14 mouse cellular contexts compared by ENCODE assay signal in genomic region chr11:88613008-88613407, GRCm38 (mm10).
DNase-seq lines count a peak whose midpoint lies in the region; ATAC-seq and TF ChIP-seq lines count a peak whose summit lies in the region.
"Had no signal": no experiment of that assay in that cellular context is flagged by ENCODE, and none has a peak within 500 bp of the region (broad histone marks: within the 10 kb centered on the region; RNA-seq: fewer than 3 reads in every experiment).

No protein-coding gene starts in this region.

- ATAC-seq in heart, embryonic 16.5 days (replicated peaks; ENCODE audit: extremely low read depth, insufficient read depth, low FRiP score), result no peak
- ATAC-seq in liver, postnatal 0 days, result peak; percentile 33; the same call in 1 of the 2 replicates
- ATAC-seq in liver, embryonic 12.5 days, result no peak
- ATAC-seq in kidney, postnatal 0 days (replicated peaks; ENCODE audit: low FRiP score, low read depth), result peak; percentile 45; the same call in 1 of the 2 replicates
- no peak for ATAC-seq in megakaryocyte progenitor cell, adult 5-6 weeks (replicated peaks; ENCODE audit: poor library complexity)
- ATAC-seq: Patski had no signal

- no peak overlapping the region for H3K9ac ChIP-seq in heart, embryonic 16.5 days (ENCODE audit: low read length)
- H3K9ac ChIP-seq in liver, postnatal 0 days (replicated peaks), result no peak overlapping the region
- no peak overlapping the region for H3K9ac ChIP-seq in liver, embryonic 12.5 days
- no peak overlapping the region for H3K9ac ChIP-seq in kidney, postnatal 0 days (ENCODE audit: low read depth, low read length)
- H3K9ac ChIP-seq: liver, embryonic 14.5 days had no signal

- peaks cover 51% of the 10 kb centered on the region for H3K4me1 ChIP-seq in heart, embryonic 16.5 days (ENCODE audit: control insufficient read depth, insufficient read depth, low read length)
- H3K4me1 ChIP-seq in liver, postnatal 0 days (ENCODE audit: insufficient read depth), result peaks cover 51% of the 10 kb centered on the region
- peaks cover 61% of the 10 kb centered on the region for H3K4me1 ChIP-seq in liver, embryonic 12.5 days
- H3K4me1 ChIP-seq in kidney, postnatal 0 days (replicated peaks; ENCODE audit: insufficient read depth, low read length), result peaks cover 48% of the 10 kb centered on the region

- H3K27ac ChIP-seq in heart, embryonic 16.5 days (ENCODE audit: low read length), result peak overlapping the region; percentile 78
- H3K27ac ChIP-seq in liver, postnatal 0 days (ENCODE audit: low read depth), result peak overlapping the region; percentile 78; the same call in 1 of the 2 replicates
- H3K27ac ChIP-seq in liver, embryonic 12.5 days, result no peak overlapping the region
- peak overlapping the region; percentile 81 for H3K27ac ChIP-seq in kidney, postnatal 0 days
- H3K27ac ChIP-seq: liver, embryonic 14.5 days had no signal

- H3K36me3 ChIP-seq in heart, embryonic 16.5 days (ENCODE audit: control insufficient read depth, insufficient read depth), result no peaks in the 10 kb centered on the region
- H3K36me3 ChIP-seq in liver, postnatal 0 days (replicated peaks; ENCODE audit: insufficient read depth, low read length), result no peaks in the 10 kb centered on the region; the same call in 1 of the 2 replicates
- H3K36me3 ChIP-seq in liver, embryonic 12.5 days, result peaks cover 4% of the 10 kb centered on the region; the same call in 1 of the 2 replicates
- H3K36me3 ChIP-seq in kidney, postnatal 0 days (ENCODE audit: insufficient read depth, low read length), result no peaks in the 10 kb centered on the region

- H3K9me3 ChIP-seq in heart, embryonic 16.5 days (replicated peaks; ENCODE audit: control insufficient read depth, low read length), result no peaks in the 10 kb centered on the region
- H3K9me3 ChIP-seq in liver, postnatal 0 days (ENCODE audit: low read length), result no peaks in the 10 kb centered on the region
- no peaks in the 10 kb centered on the region for H3K9me3 ChIP-seq in liver, embryonic 12.5 days (replicated peaks)
- H3K9me3 ChIP-seq in kidney, postnatal 0 days (replicated peaks; ENCODE audit: low read length), result no peaks in the 10 kb centered on the region

- no peaks in the 10 kb centered on the region for H3K27me3 ChIP-seq in heart, embryonic 16.5 days (ENCODE audit: control insufficient read depth, insufficient read depth, low read length)
- no peaks in the 10 kb centered on the region for H3K27me3 ChIP-seq in liver, postnatal 0 days (ENCODE audit: insufficient read depth, low read length)
- no peaks in the 10 kb centered on the region for H3K27me3 ChIP-seq in liver, embryonic 12.5 days (replicated peaks)
- H3K27me3 ChIP-seq in kidney, postnatal 0 days (ENCODE audit: insufficient read depth, low read length), result no peaks in the 10 kb centered on the region
- H3K27me3 ChIP-seq: Patski had no signal

- TF ChIP-seq EP300 in liver, postnatal 0 days (IDR thresholded peaks at IDR 0.05; ENCODE audit: low read depth), result no peak

- TF ChIP-seq CTCF in liver, postnatal 0 days (IDR thresholded peaks at IDR 0.05; ENCODE audit: low read depth), result no peak
- TF ChIP-seq CTCF in brain, embryonic 14.5 days (IDR thresholded peaks at IDR 0.05; ENCODE audit: borderline replicate concordance, extremely low read depth, insufficient read depth, insufficient read length), result no peak
- TF ChIP-seq CTCF in kidney, postnatal 0 days (IDR thresholded peaks at IDR 0.05; ENCODE audit: low read depth), result no peak

- no peak for DNase-seq in heart, postnatal 14 days
- no peak for DNase-seq in liver, postnatal 0 days
- DNase-seq in brain, embryonic 14.5 days (ENCODE audit: low read depth), result peak; percentile 67
- peak; percentile 65 for DNase-seq in kidney, postnatal 0 days (ENCODE audit: low spot score)
- DNase-seq: adrenal gland, adult 8-10 months; cerebellum, postnatal 14 days; layer of hippocampus, adult 9-11 months; left cerebral cortex, postnatal 4 days had no signal

- TF ChIP-seq POLR2A in brain, embryonic 14.5 days (IDR thresholded peaks at IDR 0.05; ENCODE audit: borderline replicate concordance, extremely low read depth, insufficient read depth, insufficient read length, poor library complexity, severe bottlenecking), result no peak

- intact Hi-C loops in heart, postnatal 14 days (cut with DNase I), result loop anchor here (5.0 kb wide), 1 partner anchor 56 kb away; no protein-coding TSS in a partner anchor

- H3K4me3 ChIP-seq in heart, embryonic 16.5 days (ENCODE audit: low read length), result no peak overlapping the region
- H3K4me3 ChIP-seq in liver, postnatal 0 days (ENCODE audit: low read depth, low read length), result no peak overlapping the region
- no peak overlapping the region for H3K4me3 ChIP-seq in liver, embryonic 12.5 days
- H3K4me3 ChIP-seq in kidney, postnatal 0 days (replicated peaks; ENCODE audit: low read depth, low read length), result no peak overlapping the region
- H3K4me3 ChIP-seq: myocyte had no signal

- no peak overlapping the region for H3K4me2 ChIP-seq in heart, embryonic 16.5 days (ENCODE audit: low read depth, low read length)
- H3K4me2 ChIP-seq in liver, postnatal 0 days (ENCODE audit: low read depth, low read length), result no peak overlapping the region
- no peak overlapping the region for H3K4me2 ChIP-seq in liver, embryonic 12.5 days
- H3K4me2 ChIP-seq in kidney, postnatal 0 days (ENCODE audit: low read length), result no peak overlapping the region

- WGBS in heart, embryonic 16.5 days, result 59% methylated on average over 6 of the region's 6 CpGs
- WGBS in liver, postnatal 0 days (ENCODE audit: insufficient replicate concordance), result 74% methylated on average over 6 of the region's 6 CpGs
- 85% methylated on average over 6 of the region's 6 CpGs for WGBS in liver, embryonic 12.5 days (ENCODE audit: insufficient replicate concordance)
- 46% methylated on average over 6 of the region's 6 CpGs for WGBS in kidney, postnatal 0 days

Comparison
In these comparisons a context has a peak if more than half of its experiments do, and no peak if none do; other contexts are left out.
1. ATAC-seq: peak in liver, postnatal 0 days (single experiment) and kidney, postnatal 0 days (single experiment); none in heart, embryonic 16.5 days (single experiment), liver, embryonic 12.5 days (single experiment) and megakaryocyte progenitor cell, adult 5-6 weeks (single experiment).
2. DNase-seq: peak in brain, embryonic 14.5 days (single experiment) and kidney, postnatal 0 days (single experiment); none in heart, postnatal 14 days (0 of 2) and liver, postnatal 0 days (single experiment).